Mouse (Mus musculus): ENCODE measurements around the gene Synpo2. TPM values are rescaled to one million over a fixed set of nuclear protein-coding genes. Genes with fewer than 3 reads are reported as not detected.

Gene Synpo2
- total RNA-seq (2015) = 0.34 and 0.57 TPM in 2 replicates
- 0.17 and 0.30 TPM in 2 replicates for total RNA-seq (2017)

DNA sequence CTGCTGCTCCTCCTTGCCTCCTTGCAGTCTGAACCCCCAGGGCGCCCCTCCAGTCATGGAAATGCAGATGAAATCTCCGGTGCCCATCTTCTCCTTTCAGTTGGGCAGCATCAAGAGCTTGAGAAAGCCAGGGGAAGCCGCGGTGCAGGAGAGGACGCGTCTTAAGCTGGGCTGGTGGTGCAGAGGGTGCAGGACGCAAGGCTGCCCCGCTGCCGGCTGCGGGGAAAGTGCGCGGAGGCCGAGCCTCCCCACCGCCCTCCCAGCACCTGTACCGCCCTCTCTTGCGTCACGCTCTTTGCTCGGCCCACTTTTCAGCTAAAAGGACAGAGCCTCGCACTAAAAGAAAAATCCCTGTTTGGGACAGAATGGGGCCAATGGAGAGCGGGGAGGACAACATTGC is at the start of gene Synpo2:
TSS of gene Synpo2 (minus strand) at position 229 of the 400 bp plus-strand sequence.
- peak; percentile 91 for ATAC-seq (replicated peaks; ENCODE audit: poor library complexity)

- no peak for ATAC-seq (replicated peaks; ENCODE audit: poor library complexity)
Measured at GRCm38 (mm10) chr3:123285649-123286048, 49.7 kb upstream of the Synpo2 start.

DNA sequence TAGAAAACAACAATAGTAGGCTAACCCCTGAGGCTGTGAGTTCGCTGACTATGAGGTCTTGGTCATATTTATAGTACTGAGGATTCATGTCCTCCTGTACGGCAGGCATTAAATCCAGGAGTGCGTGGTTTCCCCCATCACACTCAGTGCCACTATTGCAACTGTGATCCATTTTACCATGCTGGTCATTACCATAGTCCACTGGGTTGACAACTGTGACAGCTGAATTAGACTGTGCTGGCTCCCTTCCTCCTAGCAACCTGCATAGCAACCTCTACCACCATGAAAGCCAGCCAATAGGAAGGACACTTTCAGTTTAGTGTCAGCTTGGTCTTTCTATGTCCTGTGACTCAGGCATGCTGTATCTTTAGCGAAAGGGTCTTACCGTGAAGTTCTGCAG is 48.3 kb upstream of the Synpo2 start:
- no peak for ATAC-seq (replicated peaks; ENCODE audit: poor library complexity)

DNA sequence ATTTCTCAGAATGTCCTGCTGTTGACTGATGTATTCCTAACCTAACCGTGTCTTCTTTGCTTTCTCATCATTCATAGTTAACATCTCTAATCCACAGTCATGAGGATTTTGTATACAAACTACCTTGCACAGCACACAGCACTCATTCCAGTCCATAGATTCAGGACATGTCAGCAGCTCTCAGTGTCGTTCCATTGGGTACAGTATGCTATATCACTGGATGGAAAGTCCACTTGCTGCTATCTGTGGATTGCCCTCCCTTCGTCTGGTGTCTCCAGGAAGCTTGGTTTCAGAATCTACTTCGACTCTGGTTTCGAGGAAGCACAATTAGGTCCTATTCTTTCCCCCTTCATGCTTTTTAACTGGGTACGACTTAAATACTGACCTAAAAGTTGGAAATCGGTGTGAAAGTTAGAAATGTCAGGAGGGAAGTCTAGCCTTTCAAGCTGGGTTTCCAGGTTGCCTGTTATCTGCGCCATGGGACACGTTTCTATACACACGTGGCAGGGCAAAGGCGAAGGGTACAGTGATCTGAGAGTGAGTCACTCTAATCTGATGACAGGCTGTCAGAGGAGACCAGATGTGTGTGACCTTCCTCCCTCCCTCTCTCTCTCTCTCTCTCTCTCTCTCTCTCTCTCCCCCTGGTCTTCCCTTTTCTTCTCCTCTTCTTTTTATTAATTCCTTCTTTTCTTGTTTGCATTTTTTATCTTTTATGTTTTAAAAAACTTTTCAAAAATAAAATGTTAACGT is 47.1 kb upstream of the Synpo2 start:
- peak; percentile 77 for ATAC-seq (replicated peaks; ENCODE audit: poor library complexity)

DNA sequence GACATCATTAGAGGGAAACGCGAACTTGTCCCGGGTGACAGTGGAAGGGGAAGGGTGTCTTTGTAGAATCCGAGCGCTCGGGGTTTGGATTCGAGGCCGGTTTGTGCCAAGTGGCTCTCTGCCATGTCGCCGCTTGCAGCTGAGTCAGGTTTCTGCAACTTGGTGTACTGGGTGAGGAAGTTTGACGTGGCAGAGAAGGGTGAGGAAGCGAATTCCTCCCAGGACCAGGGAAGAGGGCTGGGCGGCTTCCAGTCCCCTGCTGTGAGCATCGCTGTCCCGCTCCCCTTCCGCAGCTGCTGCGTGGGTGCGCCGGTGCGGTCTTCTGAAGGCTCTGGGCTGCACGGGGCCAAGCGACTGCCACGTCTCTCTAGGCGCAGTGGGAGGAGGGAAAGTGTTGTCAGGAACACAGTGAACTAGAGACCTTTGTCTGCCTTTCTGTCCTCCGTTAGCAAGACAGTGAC is 31.8 kb upstream of the Synpo2 start:
- ATAC-seq (replicated peaks; ENCODE audit: poor library complexity) = peak; percentile 67

DNA sequence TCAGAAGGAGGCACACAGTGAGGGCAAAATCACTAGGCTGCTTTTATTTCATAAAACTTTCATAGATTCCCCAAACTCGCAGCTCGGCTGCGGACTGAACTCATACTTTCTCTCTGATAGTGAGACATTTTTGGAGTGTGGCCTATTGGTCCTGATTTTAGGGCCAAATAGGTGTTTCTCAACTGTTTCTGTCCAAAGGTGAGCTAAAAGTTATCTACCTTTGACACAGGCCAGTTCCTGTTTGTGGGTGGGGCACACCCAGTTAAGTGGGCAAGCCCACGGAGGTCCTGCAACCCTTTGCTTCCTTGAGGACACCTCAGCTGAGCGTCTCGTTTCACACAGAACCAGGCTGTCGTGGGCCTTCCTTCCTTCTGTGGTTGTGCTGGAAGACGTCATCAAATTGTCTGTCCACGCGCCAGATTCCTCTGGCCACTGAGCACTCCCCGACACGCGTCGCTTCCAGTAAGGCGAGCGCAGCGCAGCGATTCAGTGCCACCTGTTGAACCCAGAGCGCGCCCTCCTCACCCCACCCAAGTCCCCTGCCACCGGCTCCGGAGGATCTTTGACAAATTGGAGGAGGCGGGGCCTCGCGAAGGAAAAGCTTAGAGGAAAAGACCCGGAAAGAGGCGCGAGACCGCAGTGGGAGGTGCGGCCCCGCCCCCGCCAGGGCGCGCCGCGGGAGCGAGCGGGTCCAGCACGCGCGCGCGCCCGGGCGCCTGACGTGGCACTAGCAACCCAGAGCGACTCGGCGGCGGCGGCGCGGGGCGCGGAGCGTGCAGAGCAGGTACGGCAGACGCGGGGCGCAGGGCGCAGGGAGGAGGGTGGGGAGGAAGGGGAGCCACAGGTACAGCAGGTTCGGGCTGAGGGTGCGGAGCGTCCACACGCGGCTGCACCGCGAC is 31.1 kb upstream of the Synpo2 start, which contains the start of gene Sec24d:
TSS of gene Sec24d (plus strand) at position 703 of the 899 bp plus-strand sequence.
- peak; percentile 76 for ATAC-seq (replicated peaks; ENCODE audit: poor library complexity)

GRCm38 (mm10) chr3:123264706-123265105 is 28.8 kb upstream of the Synpo2 start:
- no peak for ATAC-seq (replicated peaks; ENCODE audit: poor library complexity)

DNA sequence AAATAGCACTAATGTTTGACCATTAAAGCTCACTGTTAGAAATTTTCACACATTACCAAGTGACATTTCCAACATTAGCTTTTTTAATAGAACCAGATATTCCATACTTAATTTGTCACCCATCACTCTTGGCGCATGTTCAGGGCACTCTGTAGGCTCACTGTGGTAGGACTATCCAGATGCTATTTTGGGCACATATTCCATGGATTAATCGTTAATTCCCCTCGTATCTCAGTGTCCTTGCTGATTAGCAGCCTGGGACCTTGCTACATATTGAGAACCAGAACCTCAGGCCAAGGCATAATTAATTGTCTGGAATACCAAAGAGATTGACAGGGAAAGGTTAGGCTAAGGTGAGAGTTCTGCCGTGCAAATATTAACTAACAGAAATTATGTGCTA is 22.8 kb upstream of the Synpo2 start:
- ATAC-seq (replicated peaks; ENCODE audit: poor library complexity) = no peak

DNA sequence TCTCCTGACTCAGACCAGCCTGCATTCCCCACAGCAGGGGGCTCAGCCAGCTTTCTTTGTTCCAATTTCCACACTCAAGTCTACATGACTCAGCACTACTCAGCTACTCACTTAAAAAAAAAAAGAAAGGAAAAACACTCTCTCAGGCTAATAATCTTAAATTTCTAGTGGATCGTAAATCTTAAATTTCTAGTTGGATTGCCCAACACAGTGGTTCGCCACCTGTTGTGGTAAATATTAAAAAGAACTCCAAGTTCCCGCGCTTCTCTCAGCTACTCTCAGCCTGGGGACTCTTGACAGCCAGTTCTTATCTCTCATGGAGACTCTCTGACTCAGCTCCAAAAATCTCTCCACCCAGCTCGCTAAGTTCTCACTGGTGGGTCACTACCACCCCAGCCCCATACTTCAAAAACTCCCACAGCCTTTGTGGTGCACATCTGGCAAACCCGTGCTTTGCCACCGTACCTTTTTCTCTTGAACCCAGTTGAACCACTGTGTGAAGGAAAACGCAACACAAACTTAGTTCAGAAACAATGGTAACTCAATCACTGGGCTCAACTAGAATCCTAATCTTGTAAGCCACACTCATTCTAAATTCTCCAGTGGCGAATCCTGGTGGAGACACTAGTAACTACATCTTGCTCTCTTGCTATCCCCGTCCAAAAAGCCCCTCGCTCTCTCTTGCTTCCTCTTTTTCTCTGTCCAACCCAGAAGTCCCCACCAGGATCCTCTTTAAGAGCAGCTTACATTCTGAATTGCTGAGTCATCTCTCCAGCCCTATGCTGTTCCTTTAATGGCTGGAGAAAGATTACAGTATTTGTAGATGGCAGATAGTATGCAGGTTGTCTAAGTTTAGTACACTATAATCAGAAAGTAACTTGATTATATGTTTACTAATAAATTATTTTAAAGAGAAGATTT is 20.5 kb upstream of the Synpo2 start:
- ATAC-seq (replicated peaks; ENCODE audit: poor library complexity) = peak; percentile 86

- no peak for ATAC-seq (replicated peaks; ENCODE audit: poor library complexity)
Measured at GRCm38 (mm10) chr3:123245646-123246045, 9.7 kb upstream of the Synpo2 start.

- ATAC-seq (replicated peaks; ENCODE audit: poor library complexity) = no peak
Measured at GRCm38 (mm10) chr3:123244376-123244775, 8.4 kb upstream of the Synpo2 start.

GRCm38 (mm10) chr3:123237446-123237845 is 1.5 kb upstream of the Synpo2 start:
- no peak for ATAC-seq (replicated peaks; ENCODE audit: poor library complexity)

GRCm38 (mm10) chr3:123237039-123237438 is 1.1 kb upstream of the Synpo2 start:
- no peak for ATAC-seq (replicated peaks; ENCODE audit: poor library complexity)

DNA sequence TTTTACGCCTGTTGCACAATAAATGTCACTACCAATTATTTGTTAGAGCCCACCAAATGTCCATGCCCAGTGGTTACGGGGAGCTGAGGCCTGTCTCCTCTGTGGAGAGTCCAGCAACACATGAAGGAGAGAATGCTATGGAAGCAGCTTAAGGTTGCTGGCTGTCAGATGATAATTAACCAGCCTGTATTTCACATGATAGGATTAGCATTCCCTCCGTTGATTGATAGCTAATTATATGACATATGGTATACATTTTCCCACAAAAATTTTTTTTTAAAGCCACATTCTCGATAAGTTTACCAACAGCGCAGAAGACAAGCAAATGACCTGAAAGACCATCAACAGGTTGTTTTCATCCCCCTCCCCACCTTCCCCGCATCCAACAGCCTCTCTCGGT is 454 bp downstream of the Synpo2 start:
- no peak for ATAC-seq (replicated peaks; ENCODE audit: poor library complexity)

DNA sequence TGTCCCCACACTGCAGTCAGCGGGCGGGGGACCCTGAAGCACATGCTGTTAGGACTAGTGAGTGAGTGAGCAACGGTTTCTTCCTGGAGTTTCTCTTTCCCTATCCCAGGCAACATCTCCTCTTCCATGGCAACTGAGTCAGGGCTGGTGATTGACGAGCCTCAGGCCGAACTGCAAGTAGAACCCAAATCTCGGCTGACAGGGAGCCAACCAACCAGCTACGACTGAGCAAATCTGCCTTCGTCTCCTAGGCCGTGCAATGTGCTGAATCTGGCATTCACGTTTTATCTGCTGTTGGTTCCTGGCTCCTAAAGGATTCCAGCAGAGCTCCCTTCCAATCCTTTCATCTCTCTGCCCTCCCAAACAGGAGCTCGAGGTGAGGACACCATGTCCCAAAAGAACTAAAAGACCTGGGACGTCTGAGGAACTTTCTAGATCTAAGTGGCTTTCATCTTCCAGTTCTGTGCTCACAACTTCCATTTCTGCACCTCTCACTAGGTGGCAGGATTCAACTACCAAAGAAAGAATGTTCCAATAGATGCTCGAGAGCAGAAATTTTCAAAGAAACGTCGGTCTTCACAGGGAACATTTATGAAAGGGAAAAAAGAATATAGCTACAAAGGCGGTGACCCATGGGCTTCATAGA is 1.6 kb downstream of the Synpo2 start:
- ATAC-seq (replicated peaks; ENCODE audit: poor library complexity) = peak; percentile 49

DNA sequence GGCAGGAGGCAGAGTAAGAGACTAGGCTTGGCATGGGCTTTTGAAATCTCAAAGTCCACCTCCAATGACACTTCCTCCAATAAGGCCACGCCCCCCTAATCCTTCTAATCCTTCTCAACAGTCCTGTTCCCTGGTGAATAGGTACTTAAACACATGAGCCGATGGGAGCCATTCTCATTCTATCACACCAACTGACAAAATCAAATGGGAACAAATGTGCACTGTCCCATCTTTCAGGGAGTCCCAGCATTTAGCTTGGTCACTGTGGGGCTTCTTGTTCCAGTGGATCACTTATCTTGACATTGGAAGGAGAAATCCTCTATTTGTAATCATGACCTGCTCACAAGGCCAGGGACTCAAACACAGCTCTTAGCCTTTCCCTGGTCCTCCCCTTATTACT is 4.3 kb downstream of the Synpo2 start:
- ATAC-seq (replicated peaks; ENCODE audit: poor library complexity) = no peak

- ATAC-seq (replicated peaks; ENCODE audit: poor library complexity) = no peak
Measured at GRCm38 (mm10) chr3:123227276-123227675, 8.7 kb downstream of the Synpo2 start.

DNA sequence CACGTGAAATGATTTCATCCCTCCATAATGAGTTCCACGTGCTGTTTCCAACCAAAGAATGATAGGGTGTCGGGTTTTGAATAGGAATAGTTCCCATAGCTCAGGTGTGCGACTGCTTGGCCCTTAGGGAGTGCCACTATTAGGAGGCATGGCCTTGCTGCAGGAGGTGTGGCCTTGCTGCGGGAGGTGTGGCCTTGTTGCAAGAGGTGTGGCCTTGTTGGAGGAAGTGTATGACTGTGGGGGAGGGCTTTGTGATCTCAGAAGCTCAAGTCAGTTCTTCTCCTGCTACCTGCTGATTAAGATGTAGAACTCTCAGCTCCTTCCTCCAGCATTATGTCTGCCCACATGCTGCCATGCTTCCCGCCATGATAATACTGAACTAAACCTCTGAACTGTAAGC is 17.3 kb downstream of the Synpo2 start:
- ATAC-seq (replicated peaks; ENCODE audit: poor library complexity) = peak; percentile 96

DNA sequence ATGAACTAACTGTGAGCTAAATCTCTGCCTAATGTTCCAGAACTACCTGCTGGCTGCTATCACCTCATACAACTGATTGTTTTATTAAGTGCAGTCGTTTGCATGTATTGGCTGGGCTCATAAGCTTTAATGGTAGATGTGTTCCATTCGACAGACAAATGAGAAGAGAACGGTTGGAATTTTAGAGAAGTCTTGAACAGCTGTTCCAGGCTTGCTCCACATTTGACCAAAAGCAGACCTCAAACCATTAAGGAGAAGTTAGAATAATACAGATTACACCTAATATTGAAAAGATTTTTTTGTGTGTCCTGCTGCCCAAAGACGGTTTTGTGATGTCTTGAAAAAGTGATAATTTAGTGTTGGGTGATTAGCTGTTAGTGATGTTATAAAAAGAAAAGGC is 27.1 kb downstream of the Synpo2 start:
- peak; percentile 66 for ATAC-seq (replicated peaks; ENCODE audit: poor library complexity)

DNA sequence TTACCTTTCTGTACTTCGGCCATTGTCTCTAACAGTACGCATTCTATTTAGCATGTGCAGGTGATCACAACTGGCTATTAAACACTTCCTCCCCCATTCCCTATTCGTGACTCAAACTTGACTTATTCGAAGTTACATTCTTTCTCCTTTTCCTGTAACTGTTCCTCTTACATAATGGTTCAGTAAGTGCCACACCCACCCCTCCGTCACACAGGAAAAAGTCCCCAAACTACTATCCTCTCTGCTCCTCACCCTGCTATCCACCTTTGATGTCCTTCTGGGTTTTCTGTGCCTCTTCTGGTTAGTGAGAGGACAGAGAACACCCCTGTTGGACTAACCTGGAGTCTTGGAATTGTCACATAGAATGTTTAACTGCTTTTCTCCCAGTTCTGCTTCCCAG is 28.6 kb downstream of the Synpo2 start:
- ATAC-seq (replicated peaks; ENCODE audit: poor library complexity) = peak; percentile 75
